Mouse (Mus musculus): Measurements from ENCODE around the gene Fam50b. TPM values are rescaled to one million over a fixed set of nuclear protein-coding genes. Genes with fewer than 3 reads are reported as not detected.

Gene Fam50b
- polyA plus RNA-seq, 1 experiment from 2014 or later = not detected

DNA sequence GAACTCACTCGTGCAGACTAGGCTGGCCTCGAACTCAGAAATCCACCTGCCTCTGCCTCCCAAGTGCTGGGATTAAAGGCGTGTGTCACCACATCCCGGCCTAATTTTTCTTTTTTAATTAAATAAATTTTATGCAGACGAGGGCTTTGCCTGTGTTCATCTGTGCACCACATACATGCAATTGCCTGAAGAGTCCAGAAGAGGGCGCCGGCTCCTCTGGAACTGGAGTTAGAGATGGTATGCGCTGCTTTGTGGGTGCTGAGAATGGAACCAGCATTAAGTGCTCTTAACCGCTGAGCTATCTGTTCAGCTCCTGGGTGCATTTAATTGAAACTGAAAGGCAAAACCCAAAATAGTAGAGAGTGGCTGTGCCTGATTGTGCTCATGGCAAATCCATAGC is 6.6 kb downstream of the Fam50b start:
- H3K9ac ChIP-seq = no peak overlapping the region
- H3K36me3 ChIP-seq = no peaks in the 10 kb centered on the region
- H3K27ac ChIP-seq (replicated peaks) = no peak overlapping the region
- H3K27me3 ChIP-seq = no peaks in the 10 kb centered on the region
- no peak overlapping the region for H3K4me3 ChIP-seq
- no peak overlapping the region for H3K4me2 ChIP-seq
- H3K4me1 ChIP-seq (replicated peaks) = no peaks in the 10 kb centered on the region
- WGBS = 87% methylated on average over 9 of the region's 9 CpGs
- H3K9me3 ChIP-seq = no peaks in the 10 kb centered on the region
- no peak for ATAC-seq (ENCODE audit: low read depth)

DNA sequence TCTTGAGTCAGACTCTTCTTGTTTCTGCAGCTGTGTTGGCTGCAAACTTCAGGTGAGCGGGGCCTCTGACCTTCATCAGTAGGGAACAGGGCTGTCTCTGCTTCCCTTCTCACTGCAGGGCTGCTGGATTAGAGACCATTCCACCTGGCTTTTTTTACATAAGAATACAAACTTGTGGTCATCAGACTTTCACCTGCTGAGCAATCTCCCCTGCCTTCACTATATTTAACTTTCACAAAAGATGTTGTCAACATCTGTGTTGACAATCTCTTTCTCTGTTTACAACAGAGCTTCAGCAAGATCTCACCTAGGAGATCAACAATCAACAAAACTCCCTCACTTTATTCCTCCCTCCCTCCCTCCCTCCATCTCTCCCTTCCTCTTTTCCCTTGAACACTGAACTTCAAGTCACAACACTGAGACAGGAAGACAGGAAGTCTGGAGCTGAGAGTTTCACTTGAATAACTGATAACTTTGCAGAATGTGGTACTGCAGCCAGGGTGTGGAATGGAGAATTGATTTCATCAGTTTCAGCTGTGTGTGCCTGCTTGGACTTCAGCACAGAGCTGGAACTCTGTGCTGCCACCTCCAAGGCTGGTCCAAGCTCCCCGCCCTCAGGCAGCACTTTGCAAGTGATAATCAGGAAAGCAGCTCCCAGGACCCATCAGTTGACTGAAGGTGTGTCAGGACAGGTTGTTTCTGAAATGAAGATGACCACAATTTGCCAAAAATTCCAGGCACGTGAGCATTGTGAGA is 7.3 kb downstream of the Fam50b start:
- H3K27me3 ChIP-seq = no peaks in the 10 kb centered on the region
- H3K4me2 ChIP-seq = no peak overlapping the region
- H3K36me3 ChIP-seq = no peaks in the 10 kb centered on the region
- peaks cover 5% of the 10 kb centered on the region; the same call in 1 of the 2 replicates for H3K9me3 ChIP-seq
- H3K4me1 ChIP-seq (replicated peaks) = no peaks in the 10 kb centered on the region
- 70% methylated on average over 3 of the region's 3 CpGs for WGBS
- H3K27ac ChIP-seq (replicated peaks) = no peak overlapping the region
- ATAC-seq (ENCODE audit: low read depth) = no peak
- no peak overlapping the region for H3K9ac ChIP-seq
- H3K4me3 ChIP-seq = no peak overlapping the region

DNA sequence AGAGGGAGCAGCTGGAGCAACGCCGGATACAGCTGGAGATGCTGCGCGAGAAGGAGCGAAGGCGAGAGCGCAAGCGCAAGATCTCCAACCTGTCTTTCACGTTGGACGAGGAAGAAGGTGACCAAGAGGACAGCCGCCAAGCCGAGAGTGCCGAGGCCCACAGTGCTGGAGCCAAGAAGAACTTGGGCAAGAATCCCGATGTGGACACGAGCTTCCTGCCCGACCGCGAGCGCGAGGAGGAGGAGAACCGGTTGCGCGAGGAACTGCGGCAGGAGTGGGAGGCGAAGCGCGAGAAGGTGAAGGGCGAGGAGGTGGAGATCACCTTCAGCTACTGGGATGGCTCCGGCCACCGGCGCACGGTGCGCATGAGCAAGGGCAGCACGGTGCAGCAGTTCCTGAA is 12.2 kb downstream of the Fam50b start:
- Histone ChIP-seq H3K4me2 (no peak overlapping the region), H3K9me3 (peaks cover 6% of the 10 kb centered on the region; the same call in 1 of the 2 replicates), H3K9ac (no peak overlapping the region), H3K27ac (replicated peaks) (no peak overlapping the region), H3K4me3 (no peak overlapping the region), H3K36me3 (no peaks in the 10 kb centered on the region), H3K27me3 (no peaks in the 10 kb centered on the region), H3K4me1 (replicated peaks) (no peaks in the 10 kb centered on the region)
- 90% methylated on average over 34 of the region's 34 CpGs for WGBS
- ATAC-seq (ENCODE audit: low read depth) = no peak

DNA sequence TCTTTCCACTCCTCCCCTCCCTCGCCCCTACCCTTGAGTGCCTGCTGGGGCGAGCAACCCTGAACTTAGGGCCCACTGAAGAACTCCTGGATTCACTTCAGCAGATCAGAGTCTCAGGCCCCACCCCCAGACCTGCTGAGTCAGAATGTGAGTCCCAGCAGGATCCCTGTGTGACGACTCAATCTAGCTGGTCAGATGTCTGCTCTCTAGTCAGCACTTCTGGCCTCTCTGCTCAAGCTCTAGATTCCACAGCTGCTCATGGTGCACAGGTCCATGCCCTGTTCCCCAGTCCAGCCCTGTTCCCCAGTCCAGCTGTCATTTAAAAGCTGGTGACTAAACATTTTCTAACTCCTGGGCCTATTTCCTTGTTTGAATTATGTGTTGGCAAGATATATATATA is 13.9 kb downstream of the Fam50b start:
- Histone ChIP-seq H3K27me3 (no peaks in the 10 kb centered on the region), H3K36me3 (no peaks in the 10 kb centered on the region), H3K9me3 (peaks cover 6% of the 10 kb centered on the region; the same call in 1 of the 2 replicates), H3K4me1 (replicated peaks) (no peaks in the 10 kb centered on the region), H3K4me3 (no peak overlapping the region), H3K9ac (no peak overlapping the region), H3K27ac (replicated peaks) (no peak overlapping the region), H3K4me2 (no peak overlapping the region)
- ATAC-seq (ENCODE audit: low read depth) = no peak
- WGBS = 61% methylated on average over 3 of the region's 3 CpGs

DNA sequence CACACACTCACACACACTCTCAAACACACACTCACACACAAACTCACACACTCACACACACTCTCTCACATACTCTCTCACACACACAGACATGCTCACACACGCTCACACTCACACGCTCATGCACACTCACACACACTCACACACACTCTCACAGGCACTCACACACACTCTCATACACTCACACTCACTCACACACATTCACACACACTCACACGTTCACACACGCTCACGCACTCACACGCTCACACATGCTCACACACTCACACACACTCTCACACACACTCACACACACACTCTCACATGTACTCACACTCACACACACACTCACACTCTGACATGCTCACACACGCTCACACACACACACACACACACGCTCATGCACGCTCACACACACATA is 24.6 kb downstream of the Fam50b start:
- Histone ChIP-seq H3K9ac (no peak overlapping the region), H3K4me1 (replicated peaks) (peaks cover 21% of the 10 kb centered on the region), H3K36me3 (no peaks in the 10 kb centered on the region), H3K4me2 (no peak overlapping the region), H3K27me3 (no peaks in the 10 kb centered on the region), H3K4me3 (no peak overlapping the region), H3K27ac (replicated peaks) (no peak overlapping the region), H3K9me3 (no peaks in the 10 kb centered on the region)
- 98% methylated on average over 9 of the region's 9 CpGs for WGBS
- no peak for ATAC-seq (ENCODE audit: low read depth)

DNA sequence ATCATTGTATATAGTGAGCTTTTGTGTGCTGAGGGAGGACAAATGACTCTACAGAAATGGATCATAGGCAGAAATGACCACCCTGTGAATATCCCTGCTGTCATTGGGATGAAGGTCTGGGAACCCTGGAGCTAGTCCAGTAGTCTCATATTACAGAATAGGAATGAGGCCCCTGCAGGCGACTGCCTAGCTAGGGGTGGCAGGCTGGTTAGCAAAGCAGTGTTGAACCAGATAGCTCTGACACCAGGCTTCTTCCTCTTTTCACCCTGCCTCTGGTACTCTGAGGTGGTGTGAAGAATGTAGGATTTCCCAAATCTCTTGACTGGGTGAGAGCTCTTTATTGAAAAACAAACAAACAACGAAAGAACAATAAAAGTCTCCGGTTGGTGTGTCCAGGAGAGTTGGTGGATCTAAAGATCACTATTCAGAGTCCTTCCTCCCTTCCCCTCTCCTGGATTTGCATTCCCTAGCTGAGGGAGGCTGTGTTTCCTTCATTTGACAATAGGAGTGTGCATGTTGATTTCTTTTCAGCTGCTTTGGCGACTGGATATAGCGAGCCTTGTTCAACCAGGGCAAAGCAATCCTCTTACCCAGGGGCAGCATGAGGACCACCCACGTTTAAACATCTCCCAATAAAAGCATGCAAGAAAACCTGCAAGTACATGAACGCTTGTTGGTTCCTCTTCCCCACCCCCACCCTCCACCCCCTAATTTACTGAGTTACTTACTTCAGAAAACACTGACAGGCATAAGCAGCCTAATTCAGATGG is 26.1 kb downstream of the Fam50b start:
- H3K9me3 ChIP-seq = no peaks in the 10 kb centered on the region
- no peak overlapping the region for H3K4me3 ChIP-seq
- peaks cover 21% of the 10 kb centered on the region for H3K4me1 ChIP-seq (replicated peaks)
- H3K4me2 ChIP-seq = no peak overlapping the region
- no peak for ATAC-seq (ENCODE audit: low read depth)
- H3K9ac ChIP-seq = no peak overlapping the region
- H3K27me3 ChIP-seq = no peaks in the 10 kb centered on the region
- WGBS = 10% methylated on average over 7 of the region's 7 CpGs
- H3K27ac ChIP-seq (replicated peaks) = 0 out of 2 replicates have a peak overlapping the region, but pooled peaks have one; percentile 4
- no peaks in the 10 kb centered on the region for H3K36me3 ChIP-seq

DNA sequence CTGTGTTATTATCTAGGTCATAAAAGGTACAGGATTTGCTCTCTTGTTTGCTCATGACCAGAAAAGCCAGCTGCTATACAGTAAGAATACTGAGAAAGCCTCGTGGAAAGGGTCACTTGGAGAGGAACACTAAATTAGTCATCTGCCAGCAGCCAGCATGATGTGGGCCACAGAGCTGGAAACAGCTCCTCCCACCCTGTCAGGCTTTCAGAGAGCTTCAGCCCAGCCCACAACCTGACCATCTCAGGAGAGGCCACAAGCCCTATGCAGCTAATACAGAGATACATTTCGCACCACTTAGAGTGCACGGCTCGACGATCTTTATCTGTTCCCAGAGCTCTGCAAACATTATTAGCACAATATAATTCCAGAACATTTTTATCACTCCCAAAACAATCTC is 27.5 kb downstream of the Fam50b start:
- no peak overlapping the region for H3K4me3 ChIP-seq
- no peak overlapping the region for H3K4me2 ChIP-seq
- H3K9ac ChIP-seq = no peak overlapping the region
- H3K27ac ChIP-seq (replicated peaks) = no peak overlapping the region
- peaks cover 21% of the 10 kb centered on the region for H3K4me1 ChIP-seq (replicated peaks)
- no peaks in the 10 kb centered on the region for H3K9me3 ChIP-seq
- 50% methylated on average over 5 of the region's 5 CpGs for WGBS
- no peaks in the 10 kb centered on the region for H3K27me3 ChIP-seq
- ATAC-seq (ENCODE audit: low read depth) = peak; percentile 47; the same call in 1 of the 2 replicates
- H3K36me3 ChIP-seq = no peaks in the 10 kb centered on the region

DNA sequence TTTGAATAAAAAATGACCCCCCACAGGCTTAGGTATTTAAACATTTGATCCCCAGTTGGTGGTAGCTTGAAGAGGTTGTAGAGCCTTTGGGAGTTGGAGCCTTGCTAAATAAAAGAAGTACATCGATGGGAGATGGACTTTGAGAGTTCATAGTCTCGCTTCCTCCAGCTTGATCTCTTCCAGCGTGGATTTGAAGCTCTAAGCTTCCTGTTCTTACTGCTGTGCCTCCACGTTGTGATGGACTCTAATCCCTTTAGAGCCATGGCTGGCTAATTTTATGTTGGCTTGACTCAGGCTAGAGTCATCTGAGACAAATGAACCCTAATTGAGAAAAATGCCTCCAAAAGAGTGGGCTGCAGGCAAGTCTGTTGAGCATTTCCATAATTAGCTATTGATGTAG is 28.2 kb downstream of the Fam50b start:
- H3K9me3 ChIP-seq = no peaks in the 10 kb centered on the region
- no peak overlapping the region for H3K9ac ChIP-seq
- no peak overlapping the region for H3K4me3 ChIP-seq
- no peak for ATAC-seq (ENCODE audit: low read depth)
- no peaks in the 10 kb centered on the region for H3K36me3 ChIP-seq
- no peak overlapping the region for H3K4me2 ChIP-seq
- 58% methylated on average over 4 of the region's 4 CpGs for WGBS
- peaks cover 21% of the 10 kb centered on the region for H3K4me1 ChIP-seq (replicated peaks)
- H3K27me3 ChIP-seq = no peaks in the 10 kb centered on the region
- no peak overlapping the region for H3K27ac ChIP-seq (replicated peaks)

DNA sequence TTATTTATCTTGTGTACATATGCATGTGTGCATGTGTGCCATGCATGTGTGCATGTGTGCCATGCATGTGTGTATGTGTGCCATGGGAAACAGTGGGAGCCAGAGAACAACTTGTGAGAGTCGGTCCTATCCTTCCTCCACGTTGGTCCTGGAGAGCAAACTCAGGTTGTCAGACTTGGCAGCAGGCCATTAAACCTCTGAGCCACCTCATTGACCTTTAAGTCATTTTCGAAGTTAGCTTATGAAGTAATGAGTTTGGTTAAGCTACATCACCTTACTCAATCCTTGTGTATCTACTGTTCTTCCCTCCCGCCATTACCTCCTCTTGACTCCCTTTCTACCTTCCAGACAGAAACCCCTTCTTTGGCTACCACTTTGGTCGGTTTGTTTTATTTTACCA is 30.6 kb downstream of the Fam50b start:
- H3K36me3 ChIP-seq = no peaks in the 10 kb centered on the region
- peaks cover 18% of the 10 kb centered on the region for H3K4me1 ChIP-seq (replicated peaks)
- H3K27ac ChIP-seq (replicated peaks) = no peak overlapping the region
- H3K9me3 ChIP-seq = no peaks in the 10 kb centered on the region
- WGBS = 89% methylated on average over 5 of the region's 5 CpGs
- H3K9ac ChIP-seq = no peak overlapping the region
- H3K27me3 ChIP-seq = no peaks in the 10 kb centered on the region
- ATAC-seq (ENCODE audit: low read depth) = no peak
- H3K4me2 ChIP-seq = no peak overlapping the region
- H3K4me3 ChIP-seq = no peak overlapping the region

DNA sequence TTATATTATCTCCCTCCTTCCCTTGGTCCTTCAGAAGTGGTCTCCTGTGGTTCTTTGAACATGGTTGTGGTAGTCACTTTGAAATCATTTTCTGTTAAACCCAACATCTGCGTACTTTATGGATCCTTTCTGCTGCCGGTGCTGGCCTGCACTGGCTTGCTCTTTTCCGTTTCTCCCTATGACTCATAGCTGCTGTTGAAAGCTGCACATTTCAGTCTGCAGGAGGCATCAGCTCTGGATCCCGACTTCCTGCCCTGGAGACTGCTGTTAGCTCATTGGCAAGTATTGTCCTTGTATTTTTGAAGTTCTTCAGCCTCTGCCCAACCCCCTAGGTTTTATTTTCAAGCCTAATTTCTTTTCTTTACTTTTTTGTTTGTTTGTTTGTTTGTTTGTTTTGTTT is 31.9 kb downstream of the Fam50b start:
- no peak overlapping the region for H3K9ac ChIP-seq
- WGBS = 79% methylated on average over 4 of the region's 4 CpGs
- no peak overlapping the region for H3K4me2 ChIP-seq
- H3K27ac ChIP-seq (replicated peaks) = no peak overlapping the region
- no peaks in the 10 kb centered on the region for H3K36me3 ChIP-seq
- H3K4me3 ChIP-seq = no peak overlapping the region
- H3K27me3 ChIP-seq = no peaks in the 10 kb centered on the region
- peaks cover 9% of the 10 kb centered on the region; the same call in 1 of the 2 replicates for H3K4me1 ChIP-seq (replicated peaks)
- ATAC-seq (ENCODE audit: low read depth) = no peak
- no peaks in the 10 kb centered on the region for H3K9me3 ChIP-seq

DNA sequence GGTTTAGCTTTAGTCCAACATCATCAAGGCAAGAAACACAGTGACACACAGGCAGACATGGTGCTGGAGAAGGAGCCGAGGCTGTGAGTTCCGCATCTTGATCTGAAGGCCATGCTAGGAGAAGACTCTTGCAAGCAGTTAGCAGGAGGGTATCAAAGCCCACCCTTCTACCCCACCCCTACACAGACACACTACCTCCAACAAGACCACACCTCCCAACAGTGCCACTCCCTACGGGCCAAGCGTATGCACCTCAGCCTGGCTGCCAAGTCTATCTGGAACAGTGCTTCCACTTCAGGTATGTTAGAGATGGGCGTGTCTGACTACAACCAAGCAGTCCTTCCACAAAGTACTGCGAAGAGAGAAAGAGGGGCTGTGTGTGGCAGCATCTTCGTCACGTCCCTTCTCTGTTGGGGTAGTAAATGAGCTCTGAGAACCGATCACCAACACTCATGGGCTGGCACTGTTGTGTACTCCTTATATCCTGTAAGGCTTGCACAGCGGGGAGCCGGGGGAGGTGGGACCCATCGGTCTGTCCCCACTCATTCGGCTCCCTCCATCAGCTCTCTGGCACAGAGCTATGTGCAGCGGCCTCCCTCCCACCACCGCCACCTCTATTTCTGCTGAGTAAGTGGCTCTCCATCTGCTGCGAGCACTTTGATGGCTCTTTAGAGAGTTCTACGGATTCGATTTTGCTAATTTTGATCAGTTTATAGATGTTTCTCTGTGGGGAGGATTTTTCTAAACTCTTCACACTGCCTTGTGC is 33.1 kb downstream of the Fam50b start:
- Histone ChIP-seq H3K9ac (no peak overlapping the region), H3K9me3 (no peaks in the 10 kb centered on the region), H3K4me3 (no peak overlapping the region), H3K27ac (replicated peaks) (0 out of 2 replicates have a peak overlapping the region, but pooled peaks have one; percentile 6), H3K4me2 (no peak overlapping the region), H3K4me1 (replicated peaks) (peaks cover 8% of the 10 kb centered on the region; the same call in 1 of the 2 replicates), H3K27me3 (no peaks in the 10 kb centered on the region), H3K36me3 (no peaks in the 10 kb centered on the region)
- 71% methylated on average over 18 of the region's 18 CpGs for WGBS
- peak; percentile 76 for ATAC-seq (ENCODE audit: low read depth)

DNA sequence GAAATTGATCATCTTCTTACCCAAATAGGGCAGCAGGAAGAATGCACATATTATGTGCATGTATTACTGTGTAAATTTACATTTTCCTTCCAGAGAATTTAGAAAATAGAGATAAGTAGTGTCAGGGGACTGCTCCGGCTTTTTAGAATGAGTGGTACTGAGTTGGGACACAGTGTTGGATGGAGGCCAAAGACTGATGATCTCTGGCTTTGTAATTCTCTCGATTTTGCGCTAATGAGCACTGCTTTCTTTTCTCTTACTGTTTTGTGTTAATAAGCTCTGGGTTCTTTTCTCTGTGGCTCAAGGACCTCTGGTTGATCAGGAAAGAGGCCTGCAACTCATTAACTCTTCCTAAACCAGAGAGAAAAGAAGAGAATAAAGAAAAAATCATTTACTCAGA is 42.1 kb downstream of the Fam50b start:
- Histone ChIP-seq H3K4me1 (replicated peaks) (peaks cover 5% of the 10 kb centered on the region; the same call in 1 of the 2 replicates), H3K4me3 (no peak overlapping the region), H3K4me2 (no peak overlapping the region), H3K27me3 (no peaks in the 10 kb centered on the region), H3K27ac (replicated peaks) (no peak overlapping the region), H3K9me3 (no peaks in the 10 kb centered on the region), H3K36me3 (no peaks in the 10 kb centered on the region), H3K9ac (no peak overlapping the region)
- WGBS = 53% methylated on average over 3 of the region's 3 CpGs
- ATAC-seq (ENCODE audit: low read depth) = no peak

All from neural tube, embryonic 13.5 days (tissue).